Mouse (Mus musculus): ENCODE measurements around the gene Epb41l5.

GRCm38 (mm10) chr1:119666904-119667303 lies 18.1 kb upstream of the Epb41l5 start:
- TF ChIP-seq POLR2A (IDR thresholded peaks at IDR 0.05; ENCODE audit: extremely low read depth, insufficient read depth, low read length) (no peak), CTCF (IDR thresholded peaks at IDR 0.05; ENCODE audit: extremely low read depth, insufficient read depth, low read length) (no peak)

All from cortical plate, adult 2 months (tissue).